Mouse (Mus musculus) telencephalon, adult 2 months (tissue): Measurements from ENCODE around the gene Vps33b.
A peak's percentile ranks its signal among the peaks of the same experiment; 100 is the strongest.
"Not testable (repeated sequence)": the region's sequence is repeated elsewhere in the genome, so short reads cannot be mapped to it uniquely, and the experiment has no call there.

Source experiments
- DNase-seq: peaks from one replicate; pipeline ENCODE4 v3.0.0-alpha.2; 2011; ENCODE audit warnings: low read depth, low spot score

Vps33b gene

DNA sequence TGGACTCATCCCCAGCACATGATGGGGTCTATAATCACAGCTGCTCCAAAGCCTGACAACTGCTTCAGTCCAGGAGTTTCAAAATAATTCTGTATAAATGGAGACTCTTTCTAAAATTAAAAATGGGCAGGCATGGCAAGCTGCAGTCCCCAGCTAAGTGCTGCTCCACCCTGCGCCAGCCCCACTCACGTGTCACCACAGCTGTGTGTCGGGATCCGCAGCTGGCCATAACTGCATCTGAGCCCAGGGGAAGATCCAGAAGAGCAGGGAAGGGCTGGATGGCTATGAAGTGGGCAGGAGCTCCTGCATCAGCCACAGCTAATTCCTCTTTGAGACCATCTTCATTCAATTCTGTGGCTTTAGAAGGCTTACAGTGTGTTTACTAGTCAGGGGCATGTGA lies 49.2 kb downstream of the Vps33b start:
- no peak for DNase-seq

DNA sequence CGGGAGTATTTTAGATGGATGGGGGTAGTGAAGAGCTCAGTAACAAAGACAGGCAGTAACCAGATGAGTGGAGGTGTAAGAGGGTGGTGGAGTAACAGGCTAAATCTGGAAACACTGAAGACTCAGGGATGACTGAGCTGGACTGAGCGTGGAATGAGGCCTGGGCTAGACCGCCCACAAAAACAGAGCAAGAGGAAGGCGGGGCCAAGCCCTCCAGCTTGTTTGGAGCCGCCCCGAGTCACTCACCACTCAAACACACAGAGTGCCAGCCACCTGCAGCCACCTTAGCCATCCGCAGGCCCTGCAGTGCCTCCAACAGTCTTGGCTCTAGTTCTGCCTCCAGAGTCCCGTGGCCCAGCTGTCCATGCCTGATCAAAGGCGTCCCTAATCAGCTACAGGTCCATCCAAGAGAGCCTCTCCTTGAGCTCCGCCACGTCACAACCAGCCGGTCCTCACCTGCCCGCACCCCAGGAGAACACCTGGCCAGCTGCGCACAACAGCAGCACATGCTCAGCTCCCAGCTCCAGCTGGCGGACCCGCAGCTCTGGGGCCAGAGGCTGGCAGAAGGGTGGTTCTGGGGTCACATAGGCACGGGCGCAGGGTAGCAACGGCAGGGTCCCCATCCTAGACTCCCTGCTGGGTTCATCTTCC lies 50.5 kb downstream of the Vps33b start:
- DNase-seq: no peak

DNA sequence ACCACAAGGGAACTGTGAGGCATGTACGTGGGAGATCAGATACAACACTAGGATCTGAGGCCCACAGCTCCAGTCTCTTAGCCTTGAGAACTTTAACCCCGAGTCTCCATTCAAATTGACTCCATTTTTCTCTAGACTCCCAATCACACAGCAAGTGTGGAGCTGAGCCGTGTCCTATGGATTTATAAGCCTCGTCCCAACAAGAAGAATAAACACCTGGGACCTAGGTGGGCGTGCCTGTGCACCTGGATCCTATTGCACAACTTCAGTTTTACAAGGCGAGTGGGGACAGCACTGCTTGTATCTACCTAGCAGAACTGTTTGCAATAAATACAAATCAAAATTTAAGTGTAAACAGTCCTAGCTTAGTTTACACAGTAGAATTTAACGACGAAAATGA lies 53.9 kb downstream of the Vps33b start:
- DNase-seq: no peak

DNA sequence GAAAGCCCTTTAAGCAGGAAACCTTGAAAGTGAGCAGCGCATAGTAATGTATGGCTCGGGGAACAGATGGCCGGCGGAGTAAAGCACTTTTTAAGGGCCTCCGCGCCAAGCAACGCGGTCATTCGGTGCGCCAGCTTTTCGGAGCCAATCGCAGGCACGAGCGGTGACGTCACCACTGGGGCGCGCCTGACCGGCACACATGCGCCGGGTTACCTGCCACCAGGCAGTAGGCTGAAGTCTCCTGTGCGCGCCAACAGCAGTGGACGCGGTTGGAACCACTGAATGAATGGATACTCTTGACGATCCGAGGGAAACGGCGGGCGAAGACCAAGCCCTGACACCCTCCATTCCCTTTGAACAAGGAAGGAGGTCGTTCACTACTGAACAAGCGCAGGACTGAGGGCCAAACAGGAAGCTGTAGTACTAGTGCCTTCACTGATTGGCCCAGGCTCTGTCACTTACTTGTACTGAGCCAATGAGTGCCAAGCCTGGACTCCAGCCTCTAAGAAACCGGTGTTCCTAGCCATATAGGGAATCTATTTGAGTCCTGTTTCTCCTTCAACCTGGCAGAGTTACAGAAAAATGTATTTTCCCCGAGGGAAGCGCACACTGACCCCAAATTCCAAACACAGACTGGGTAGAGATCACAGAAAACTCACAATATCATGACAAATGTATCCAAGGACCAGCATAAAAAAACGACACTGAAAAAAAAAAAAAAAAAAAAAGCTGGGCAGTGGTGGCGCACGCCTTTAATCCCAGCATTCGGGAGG lies 54.8 kb downstream of the Vps33b start, which contains the start of gene Rccd1:
TSS of gene Rccd1 (minus strand) at position 412 of the 773 bp plus-strand sequence.
- peak; percentile 99 for DNase-seq

DNA sequence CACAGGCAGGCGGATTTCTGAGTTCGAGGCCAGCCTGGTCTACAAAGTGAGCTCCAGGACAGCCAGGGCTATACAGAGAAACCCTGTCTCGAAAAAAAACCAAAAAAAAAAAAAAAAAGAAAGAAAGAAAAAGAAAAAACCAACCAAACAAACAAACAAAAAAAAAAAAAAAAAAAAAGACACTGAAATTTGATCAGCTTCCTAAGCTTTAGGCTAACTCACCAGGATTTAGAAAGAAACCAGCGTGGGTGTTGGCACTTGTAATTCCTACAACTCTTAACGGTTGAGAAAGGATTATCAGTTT lies 55.3 kb downstream of the Vps33b start:
- DNase-seq: not testable (repeated sequence)

DNA sequence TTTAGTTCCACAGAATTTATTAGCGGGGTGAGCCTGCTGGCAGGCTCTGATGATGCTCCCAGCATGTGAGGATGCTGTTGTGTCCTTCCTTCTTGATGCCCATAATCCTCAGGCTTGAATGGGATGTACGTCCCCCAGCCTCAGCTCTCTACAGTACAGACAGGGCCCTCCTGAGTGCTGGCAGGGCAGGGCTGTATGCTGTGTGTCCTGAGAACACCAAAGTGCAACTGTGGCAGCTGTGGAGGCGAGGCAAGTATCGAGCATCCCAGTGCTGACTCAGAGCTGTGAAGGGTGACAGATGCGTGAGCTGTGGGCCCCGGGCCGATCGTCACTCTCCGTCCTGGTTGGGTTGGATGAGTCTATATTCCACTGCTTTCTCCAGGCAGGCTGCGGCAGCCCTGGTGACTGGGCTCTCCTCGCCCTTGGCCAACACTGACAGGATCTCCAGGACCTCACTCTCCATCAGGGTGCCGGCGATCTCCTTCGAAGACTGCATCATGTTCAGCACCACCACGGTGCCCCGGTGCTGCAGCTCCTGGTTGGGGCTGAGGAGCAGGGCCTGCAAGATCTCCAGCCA lies 55.9 kb downstream of the Vps33b start:
- DNase-seq: no peak

DNA sequence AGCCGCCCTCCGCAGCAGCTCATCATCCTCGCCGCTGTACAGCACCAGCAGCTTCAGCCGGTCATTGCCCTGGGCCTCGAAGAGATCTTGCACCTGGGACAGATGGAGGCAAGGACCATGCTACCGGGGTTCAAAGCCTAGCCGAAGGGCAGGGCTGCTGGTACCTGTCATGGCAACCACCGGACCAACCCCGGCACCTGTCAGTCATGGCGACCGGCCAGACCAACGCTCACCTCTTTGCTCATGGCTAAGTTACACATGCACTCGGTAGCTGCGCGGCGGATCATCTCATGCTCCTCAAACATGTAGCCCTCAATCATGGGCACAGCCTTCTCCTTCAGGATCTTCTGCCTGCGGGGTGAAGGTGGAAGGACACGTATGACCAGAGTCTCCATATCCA lies 56.6 kb downstream of the Vps33b start:
- DNase-seq: no peak

DNA sequence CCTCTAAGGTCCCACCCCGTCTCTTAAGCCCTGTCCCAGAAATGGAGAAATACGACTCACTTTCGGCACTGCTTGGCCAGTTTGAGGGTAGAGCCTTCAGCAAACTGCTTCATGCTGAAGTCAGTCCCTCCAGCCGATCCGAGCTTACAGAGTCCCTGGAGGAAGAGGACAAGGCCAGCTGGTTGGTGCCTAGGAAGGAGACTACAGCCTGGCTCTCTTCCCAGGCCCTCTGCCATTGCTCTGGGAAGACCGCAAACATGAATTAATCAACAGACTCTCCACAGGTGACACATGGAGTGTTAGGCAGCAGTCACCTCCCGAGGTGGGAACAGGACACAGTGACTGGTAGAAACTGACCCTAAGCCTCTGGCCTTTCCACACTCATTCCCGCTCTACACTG lies 60.8 kb downstream of the Vps33b start:
- no peak for DNase-seq

DNA sequence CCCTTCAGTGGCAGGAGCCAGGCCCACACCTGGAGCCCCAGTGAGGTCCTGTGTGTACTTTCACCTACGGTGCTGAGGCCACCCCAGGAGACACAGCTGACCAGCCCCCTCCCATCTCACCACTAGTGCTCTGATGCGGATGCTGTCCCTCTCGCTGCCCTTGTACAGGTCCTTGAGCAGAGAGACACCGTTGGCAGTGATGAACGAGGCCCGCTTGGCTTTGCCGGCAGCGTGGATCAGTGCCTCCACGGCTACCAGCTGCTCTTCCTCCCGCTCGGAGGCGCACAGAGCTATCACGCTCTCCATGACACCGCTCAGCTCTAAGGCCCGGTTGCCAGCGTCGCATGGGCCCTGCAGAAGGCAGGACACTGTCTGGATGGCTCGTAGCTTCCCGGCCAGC lies 62.0 kb downstream of the Vps33b start:
- no peak for DNase-seq

DNA sequence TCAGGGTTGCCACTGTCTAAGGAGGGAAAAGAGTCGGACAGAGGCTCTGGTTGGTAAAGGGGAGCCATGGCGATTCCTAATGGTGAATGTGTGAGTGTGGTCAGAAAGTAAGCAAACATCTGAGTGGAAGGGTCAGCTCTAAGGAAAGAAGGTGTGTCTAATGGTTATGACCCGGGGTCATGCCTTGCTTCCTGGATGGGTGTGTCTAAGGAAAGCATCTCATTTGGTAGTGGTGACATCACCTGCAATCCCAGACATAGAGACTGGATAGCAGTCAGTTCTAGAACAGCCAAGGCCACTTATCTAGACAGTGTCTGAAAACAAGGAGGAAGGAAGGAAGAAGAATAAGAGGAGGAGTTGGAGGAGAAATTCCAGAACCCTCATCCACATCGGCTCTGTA lies 65.4 kb downstream of the Vps33b start:
- no peak for DNase-seq

DNA sequence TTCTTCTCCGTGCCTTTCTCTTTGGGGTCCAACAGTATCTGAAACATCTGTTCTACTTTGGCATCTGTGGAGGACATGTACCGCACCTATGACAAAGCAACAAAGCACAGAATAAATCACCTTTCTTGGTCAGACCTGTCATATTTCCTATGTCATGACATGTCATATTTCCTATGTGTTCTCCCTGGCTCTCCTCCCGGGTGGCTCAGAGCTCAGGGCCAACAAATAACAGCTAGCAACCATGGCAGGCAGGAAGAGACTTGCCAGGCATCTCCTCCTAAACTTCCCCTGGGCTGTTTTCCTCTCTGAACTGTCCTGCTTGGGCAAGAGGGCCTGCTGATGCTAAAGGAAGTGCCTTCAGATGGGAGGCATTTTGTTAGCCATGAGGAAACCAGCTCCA lies 67.5 kb downstream of the Vps33b start:
- no peak for DNase-seq

DNA sequence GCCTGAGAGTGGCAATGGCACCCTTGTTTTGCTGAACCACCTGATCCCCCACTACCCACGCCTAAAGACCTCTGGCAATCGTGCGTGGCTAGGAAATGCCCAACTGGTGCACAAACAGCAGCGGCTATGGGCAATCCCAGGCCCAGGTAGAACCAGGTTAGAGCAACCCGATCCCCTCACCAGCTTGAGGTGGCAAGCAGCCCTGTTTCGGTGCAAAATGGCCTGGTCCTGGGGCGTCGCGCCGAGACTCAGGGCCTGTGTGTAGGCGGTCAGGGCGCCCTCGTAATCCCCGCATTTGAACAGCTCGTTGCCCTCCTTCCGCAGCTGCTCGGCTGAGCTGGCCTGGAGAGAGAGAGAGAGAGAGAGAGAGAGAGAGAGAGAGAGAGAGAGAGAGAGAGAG lies 69.9 kb downstream of the Vps33b start:
- no peak for DNase-seq

DNA sequence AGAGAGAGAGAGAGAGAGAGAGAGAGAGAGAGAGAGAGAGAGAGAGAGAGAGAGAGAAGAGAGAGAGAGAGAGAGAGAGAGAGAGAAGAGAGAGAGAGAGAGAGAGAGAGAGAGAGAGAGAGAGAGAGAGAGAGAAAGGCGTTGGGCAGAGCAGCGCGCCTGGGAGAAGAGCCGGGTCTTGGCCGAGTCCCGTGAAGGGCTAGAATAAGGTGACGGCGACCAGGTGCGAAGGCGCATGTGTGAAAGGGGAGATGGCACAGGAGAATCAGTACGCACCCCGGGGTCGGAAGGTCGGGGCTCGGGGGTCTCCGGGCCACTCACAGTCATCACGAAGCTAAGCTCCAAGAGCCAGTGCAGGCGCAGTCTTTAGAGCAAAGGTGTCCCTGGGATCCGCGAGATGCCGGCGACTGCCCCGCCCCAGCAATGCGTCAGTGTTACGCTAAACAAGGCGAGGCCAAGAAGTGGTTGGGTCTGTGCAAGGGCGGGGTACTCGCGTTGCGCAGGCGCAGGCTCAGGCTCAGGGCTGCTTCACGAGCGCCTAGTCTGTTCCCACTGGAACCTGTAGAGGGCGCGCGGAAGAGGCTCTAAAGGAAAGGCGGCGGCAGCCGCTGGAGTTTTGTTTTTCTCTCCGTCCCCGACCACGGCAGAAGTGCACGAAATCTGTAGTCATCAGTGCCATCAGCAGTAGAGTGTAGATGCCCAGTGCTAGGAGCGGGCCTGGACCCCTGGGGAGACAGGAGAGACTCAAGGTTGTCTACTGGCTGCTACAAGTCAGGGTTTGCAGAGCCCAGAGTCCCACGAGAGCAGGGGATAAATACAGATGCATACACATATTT lies 70.6 kb downstream of the Vps33b start:
- peak; percentile 97 for DNase-seq

DNA sequence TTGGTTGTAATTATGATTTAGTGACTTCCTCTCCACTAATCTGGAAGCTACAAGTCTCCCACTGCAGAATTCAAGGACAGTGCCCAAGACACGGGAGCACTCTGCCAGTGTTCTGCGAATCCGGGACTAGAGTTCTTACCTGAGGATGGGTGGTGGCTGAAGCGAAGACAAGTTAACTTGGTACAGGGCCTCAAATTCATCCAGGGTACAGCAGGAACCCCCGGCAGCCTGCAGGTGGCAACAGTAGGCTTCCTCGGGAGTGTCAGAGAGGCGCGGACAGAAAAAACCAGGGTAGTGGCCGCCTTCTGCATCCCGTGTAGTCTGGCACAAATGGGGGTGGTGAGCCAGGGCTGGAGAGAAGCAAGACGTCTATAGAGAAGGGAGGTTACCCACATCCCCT lies 71.3 kb downstream of the Vps33b start, which contains the start of gene Unc45a:
TSS of gene Unc45a (minus strand) at position 213 of the 400 bp plus-strand sequence.
- DNase-seq: peak; percentile 50
